ENCODE assay signal across 24 mouse cellular contexts in genomic region chr4:14239790-14240189, GRCm38 (mm10).
A peak's percentile ranks its signal among the peaks of the same experiment; 100 is the strongest.
DNase-seq lines count a peak whose midpoint lies in the region; ATAC-seq and TF ChIP-seq lines count a peak whose summit lies in the region.
"Had no signal": no experiment of that assay in that cellular context is flagged by ENCODE, and none has a peak within 500 bp of the region (broad histone marks: within the 10 kb centered on the region; RNA-seq: fewer than 3 reads in every experiment).

No protein-coding gene starts in this region.

- DNase-seq in heart, adult 18-20 months = peak; percentile 23 to 48
- DNase-seq in Muller cell, postnatal 12 days (ENCODE audit: inconsistent ontology term) = peak; percentile 61
- peak; percentile 16 for DNase-seq in heart, adult 8-10 months (ENCODE audit: low spot score)
- no peak for DNase-seq in heart, postnatal 0 days (ENCODE audit: low spot score)
- DNase-seq in layer of hippocampus, adult 2 months (ENCODE audit: low spot score in 2 of 2) = no peak
- no peak for DNase-seq in spleen, postnatal 4 days (ENCODE audit: low spot score in 2 of 2)
- DNase-seq: adrenal gland, postnatal 14 days; B cell, adult 2 months; gastrocnemius, postnatal 36 days; kidney, postnatal 36 days; liver, embryonic 13.5 days; lung, adult 2 months; lung, postnatal 36 days; right cerebral cortex, adult 18-20 months; right cerebral cortex, postnatal 4 days had no signal

- no peak for TF ChIP-seq CTCF in heart, postnatal 0 days (IDR thresholded peaks at IDR 0.05; ENCODE audit: low read depth)
- TF ChIP-seq CTCF in layer of hippocampus, adult 2 months (conservative IDR thresholded peaks at IDR 0.05) = no peak

- H3K4me1 ChIP-seq in heart, embryonic 12.5 days (replicated peaks) = no peaks in the 10 kb centered on the region
- no peaks in the 10 kb centered on the region for H3K4me1 ChIP-seq in heart, postnatal 0 days (ENCODE audit: control insufficient read depth, insufficient read depth)
- H3K4me1 ChIP-seq: forebrain, embryonic 13.5 days; kidney, embryonic 15.5 days; liver, embryonic 13.5 days; neural tube, embryonic 15.5 days had no signal

- no peak overlapping the region for H3K9ac ChIP-seq in heart, embryonic 12.5 days
- H3K9ac ChIP-seq in heart, postnatal 0 days (replicated peaks; ENCODE audit: low read depth, low read length) = no peak overlapping the region
- H3K9ac ChIP-seq: forebrain, embryonic 13.5 days; kidney, embryonic 15.5 days; liver, embryonic 13.5 days; neural tube, embryonic 15.5 days had no signal

- no peaks in the 10 kb centered on the region for H3K9me3 ChIP-seq in heart, embryonic 12.5 days (replicated peaks)
- H3K9me3 ChIP-seq in heart, postnatal 0 days (replicated peaks; ENCODE audit: control insufficient read depth, low read length) = no peaks in the 10 kb centered on the region
- H3K9me3 ChIP-seq: forebrain, embryonic 13.5 days; G1E; kidney, embryonic 15.5 days; liver, embryonic 13.5 days; neural tube, embryonic 15.5 days had no signal

- no peak overlapping the region for H3K4me3 ChIP-seq in heart, embryonic 12.5 days
- H3K4me3 ChIP-seq in heart, postnatal 0 days (ENCODE audit: low read depth, low read length) = no peak overlapping the region
- H3K4me3 ChIP-seq in layer of hippocampus, adult 2 months = no peak overlapping the region
- H3K4me3 ChIP-seq: forebrain, embryonic 13.5 days; kidney, embryonic 15.5 days; liver, embryonic 13.5 days; neural tube, embryonic 15.5 days had no signal

- H3K36me3 ChIP-seq in heart, embryonic 12.5 days = no peaks in the 10 kb centered on the region
- no peaks in the 10 kb centered on the region for H3K36me3 ChIP-seq in heart, postnatal 0 days (replicated peaks; ENCODE audit: control insufficient read depth, insufficient read depth, low read length)
- H3K36me3 ChIP-seq: G1E; kidney, embryonic 15.5 days; liver, embryonic 13.5 days; neural tube, embryonic 15.5 days had no signal

- H3K4me2 ChIP-seq in heart, embryonic 12.5 days = no peak overlapping the region
- H3K4me2 ChIP-seq in heart, postnatal 0 days (ENCODE audit: low read depth, low read length) = no peak overlapping the region
- H3K4me2 ChIP-seq: forebrain, embryonic 13.5 days; kidney, embryonic 15.5 days; liver, embryonic 13.5 days; neural tube, embryonic 15.5 days had no signal

- ATAC-seq in heart, embryonic 12.5 days (ENCODE audit: insufficient number of reproducible peaks, low FRiP score) = no peak
- ATAC-seq in heart, postnatal 0 days (ENCODE audit: insufficient read depth, low read depth) = peak; percentile 30; the same call in 1 of the 2 replicates
- ATAC-seq: activated CD4-positive, CD25-positive, alpha-beta regulatory T cell, adult 4 months; forebrain, embryonic 13.5 days; hindbrain, postnatal 0 days; intestine, embryonic 16.5 days had no signal

- no peak overlapping the region for H3K27ac ChIP-seq in heart, embryonic 12.5 days (ENCODE audit: poor library complexity, severe bottlenecking)
- no peak overlapping the region for H3K27ac ChIP-seq in heart, postnatal 0 days (ENCODE audit: low read depth)
- no peak overlapping the region for H3K27ac ChIP-seq in layer of hippocampus, adult 2 months
- H3K27ac ChIP-seq: forebrain, embryonic 13.5 days; hindbrain, postnatal 0 days; kidney, embryonic 15.5 days; liver, embryonic 13.5 days; neural tube, embryonic 15.5 days had no signal

- WGBS in heart, embryonic 12.5 days = 62% methylated on average over 4 of the region's 4 CpGs
- WGBS in heart, postnatal 0 days = 51% methylated on average over 4 of the region's 4 CpGs

- TF ChIP-seq EP300 in heart, postnatal 0 days (IDR thresholded peaks at IDR 0.05; ENCODE audit: low read depth) = no peak

- H3K27me3 ChIP-seq in heart, embryonic 12.5 days (replicated peaks) = no peaks in the 10 kb centered on the region
- H3K27me3 ChIP-seq in heart, postnatal 0 days (ENCODE audit: control insufficient read depth, insufficient read depth, low read length) = no peaks in the 10 kb centered on the region
- H3K27me3 ChIP-seq: CH12.LX; forebrain, embryonic 13.5 days; kidney, embryonic 15.5 days; liver, embryonic 13.5 days; neural tube, embryonic 15.5 days had no signal

Comparison
In these comparisons a context has a peak if more than half of its experiments do, and no peak if none do; other contexts are left out.
1. DNase-seq: peak in heart, adult 18-20 months (2 of 2), Muller cell, postnatal 12 days (single experiment) and heart, adult 8-10 months (single experiment); none in heart, postnatal 0 days (single experiment), layer of hippocampus, adult 2 months (0 of 2) and spleen, postnatal 4 days (0 of 2).